Mouse (Mus musculus) stomach, embryonic 14.5 days (tissue): Measurements from ENCODE around the gene Tubg1. TPM values are rescaled to one million over a fixed set of nuclear protein-coding genes. Genes with fewer than 3 reads are reported as not detected.
A peak's percentile ranks its signal among the peaks of the same experiment; 100 is the strongest.

Source experiments
- ATAC-seq: fragments of 200-750 bp; cut with Nextera tagmentation; 2 replicates; pipeline ENCODE4 v1.8.0; 2017; ENCODE audit warnings: low read depth, moderate TSS enrichment; ENCODE audit not compliant: insufficient number of reproducible peaks, insufficient read depth, low FRiP score
- H3K27ac ChIP-seq: fragments of 300-500 bp; sonication (generic); 2 replicates; pipeline ENCODE4 v1.5.1; 2014; ENCODE audit warnings: mild to moderate bottlenecking, low read length, moderate library complexity, mixed read lengths
- H3K27me3 ChIP-seq: fragments of 300-500 bp; sonication (generic); 2 replicates; pipeline ENCODE4 v1.6.1; 2014; ENCODE audit warnings: low read length, control low read depth, mixed read lengths; ENCODE audit not compliant: control insufficient read depth, insufficient read depth
- H3K36me3 ChIP-seq: fragments of 300-500 bp; sonication (generic); 2 replicates; pipeline ENCODE4 v1.6.1; 2014; ENCODE audit warnings: mild to moderate bottlenecking, control low read depth, low read length, moderate library complexity, mixed read lengths; ENCODE audit not compliant: control insufficient read depth, insufficient read depth
- H3K4me1 ChIP-seq: fragments of 300-500 bp; sonication (generic); 2 replicates; pipeline ENCODE4 v1.6.1; 2014; ENCODE audit warnings: low read length, control low read depth, mixed read lengths; ENCODE audit not compliant: control insufficient read depth, insufficient read depth
- H3K4me2 ChIP-seq: fragments of 300-500 bp; sonication (generic); replicated peaks from 2 replicates; pipeline ENCODE4 v1.6.1; 2014; ENCODE audit warnings: low read depth, low read length, control low read depth
- H3K4me3 ChIP-seq: fragments of 300-500 bp; sonication (generic); 2 replicates; pipeline ENCODE4 v1.5.1; 2014; ENCODE audit warnings: low read depth, low read length, control low read depth
- H3K9ac ChIP-seq: fragments of 300-500 bp; sonication (generic); replicated peaks from 2 replicates; pipeline ENCODE4 v1.6.1; 2014; ENCODE audit warnings: low read depth, mild to moderate bottlenecking, control low read depth, low read length, moderate library complexity, mixed read lengths
- H3K9me3 ChIP-seq: fragments of 300-500 bp; sonication (generic); 2 replicates; pipeline ENCODE4 v1.6.1; 2016; ENCODE audit warnings: low read depth, low read length, control low read depth; ENCODE audit not compliant: control insufficient read depth
- WGBS: fragments of 180-500 bp; shearing (Covaris S2); extraction: QIAGEN DNeasy Blood & Tissue Kit; methylation state at CpG from one replicate; pipeline ENCODE4 v1.1.7; 2014; 5-methylcytosine and 5-hydroxymethylcytosine counted together
- polyA plus RNA-seq: library from polyadenylated mRNA; unstranded; fragments of >200 nt; fragmentation: Nextera tagmentation; extraction: Ambion mirVana; gene quantifications from 2 replicates; pipeline ENCODE4 v1.2.1, GENCODE M21; 2014

Gene Tubg1
- polyA plus RNA-seq, 1 experiment from 2014 or later = 70.5 TPM

DNA sequence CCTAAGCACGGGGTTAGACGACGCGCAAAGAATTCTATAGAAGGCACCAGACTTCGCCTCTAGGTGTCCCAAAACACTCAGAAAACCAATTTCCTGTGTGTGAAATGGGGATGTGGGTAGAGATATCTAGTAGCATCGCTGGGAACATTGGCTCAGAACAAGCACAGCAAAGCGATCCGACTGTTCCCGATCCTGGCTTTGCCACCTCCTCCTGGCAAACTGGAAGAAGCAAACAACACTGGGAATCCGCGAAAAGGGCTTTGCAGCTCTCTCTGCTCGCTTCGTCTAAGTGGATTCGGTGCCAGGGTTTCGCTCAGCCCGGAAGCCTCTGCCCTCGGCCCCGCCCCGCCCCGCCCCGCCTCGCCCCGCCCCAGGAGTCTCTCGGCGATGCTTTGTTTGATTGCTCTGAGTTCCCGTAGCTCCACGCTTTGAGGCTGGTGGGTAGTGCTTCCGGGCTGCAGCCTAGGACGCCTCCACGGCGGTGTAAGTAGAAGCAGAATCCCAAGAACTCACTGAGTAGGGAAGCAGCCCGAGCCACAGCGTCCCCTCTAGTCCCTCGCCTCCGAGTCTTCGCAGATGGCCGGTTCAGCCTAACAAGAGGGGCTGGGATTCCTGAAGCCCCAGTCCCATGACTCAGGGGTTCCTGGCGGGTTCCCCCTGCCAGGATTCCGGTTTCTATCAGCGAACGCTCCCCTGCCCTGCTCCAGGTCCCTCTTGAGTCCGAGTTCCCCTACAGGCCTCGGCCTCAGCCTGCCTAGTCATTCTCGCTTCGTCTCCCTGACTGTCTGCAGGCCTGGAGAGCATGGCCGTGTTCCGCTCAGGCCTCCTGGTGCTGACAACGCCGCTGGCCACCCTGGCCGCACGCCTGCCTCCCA lies 37.3 kb upstream of the Tubg1 start, which contains the start of gene Coasy:
Gene Coasy (plus strand): TSS at position 358 of the 875 bp plus-strand sequence.
- Histone ChIP-seq H3K27me3 (peaks cover 27% of the 10 kb centered on the region), H3K36me3 (no peaks in the 10 kb centered on the region), H3K9me3 (no peaks in the 10 kb centered on the region), H3K27ac (peak within 1 kb of the TSS; percentile 84), H3K4me1 (peaks cover 27% of the 10 kb centered on the region), H3K4me2 (peak within 1 kb of the TSS; percentile 98), H3K9ac (peak within 1 kb of the TSS; percentile 73), H3K4me3 (peak within 1 kb of the TSS; percentile 70)
- peak; percentile 89 for ATAC-seq
- WGBS = under 1% methylated on average over 51 of the region's 51 CpGs

DNA sequence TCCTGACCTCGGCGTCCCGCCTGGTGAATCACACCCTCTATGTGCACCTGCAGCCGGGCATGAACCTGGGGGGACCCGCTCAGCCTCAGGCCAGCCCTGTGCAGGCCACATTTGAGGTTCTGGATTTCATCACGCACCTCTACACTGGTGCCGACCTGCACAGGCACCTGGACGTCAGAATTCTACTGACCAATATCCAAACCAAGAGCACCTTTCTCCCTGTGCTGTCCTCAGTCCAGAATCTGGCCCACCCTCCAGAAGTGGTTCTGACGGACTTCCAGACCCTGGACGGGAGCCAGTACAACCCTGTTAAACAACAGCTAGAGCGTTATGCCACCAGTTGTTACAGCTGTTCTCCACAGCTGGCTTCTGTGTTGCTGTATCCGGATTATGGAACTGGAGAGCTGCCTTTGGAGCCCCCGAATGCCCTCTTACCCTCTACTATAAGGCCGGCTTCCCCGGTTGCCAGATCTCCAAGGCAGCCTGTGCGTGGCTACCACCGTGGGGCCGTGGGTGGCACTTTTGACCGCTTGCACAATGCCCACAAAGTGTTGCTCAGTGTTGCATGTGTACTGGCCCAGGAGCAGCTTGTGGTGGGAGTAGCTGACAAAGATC lies 36.5 kb upstream of the Tubg1 start:
- 29% methylated on average over 19 of the region's 19 CpGs for WGBS
- no peak for ATAC-seq
- H3K4me2 ChIP-seq = peak overlapping the region; percentile 98

DNA sequence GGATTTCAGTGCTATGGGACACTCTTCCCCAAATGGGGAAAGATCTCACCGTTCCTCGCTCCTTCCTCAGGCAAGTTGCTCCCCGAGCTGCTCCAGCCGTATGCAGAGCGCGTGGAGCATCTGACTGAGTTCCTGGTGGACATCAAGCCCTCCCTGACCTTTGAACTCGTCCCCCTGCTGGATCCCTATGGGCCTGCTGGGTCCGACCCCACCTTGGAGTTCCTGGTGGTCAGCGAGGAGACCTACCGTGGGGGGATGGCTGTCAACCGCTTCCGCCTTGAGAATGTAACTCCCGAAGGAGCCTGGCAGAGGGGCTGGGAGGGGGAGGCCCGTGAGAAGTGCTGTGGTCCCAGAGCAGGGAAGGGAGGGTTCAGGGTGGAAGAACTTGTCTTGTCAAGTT lies 35.5 kb upstream of the Tubg1 start:
- Histone ChIP-seq H3K27me3 (peaks cover 12% of the 10 kb centered on the region), H3K27ac (no peak overlapping the region), H3K4me2 (no peak overlapping the region), H3K9ac (no peak overlapping the region), H3K4me3 (no peak overlapping the region), H3K4me1 (peaks cover 34% of the 10 kb centered on the region), H3K36me3 (peaks cover 2% of the 10 kb centered on the region), H3K9me3 (no peaks in the 10 kb centered on the region)
- WGBS = 88% methylated on average over 14 of the region's 14 CpGs
- ATAC-seq = no peak

More for the DNA sequence above, 36.5 kb upstream of the Tubg1 start:
- Histone ChIP-seq H3K4me3 (peak overlapping the region; percentile 70), H3K9me3 (no peaks in the 10 kb centered on the region), H3K27me3 (peaks cover 22% of the 10 kb centered on the region), H3K9ac (peak overlapping the region; percentile 73), H3K36me3 (no peaks in the 10 kb centered on the region), H3K27ac (peak overlapping the region; percentile 84), H3K4me1 (peaks cover 33% of the 10 kb centered on the region)

DNA sequence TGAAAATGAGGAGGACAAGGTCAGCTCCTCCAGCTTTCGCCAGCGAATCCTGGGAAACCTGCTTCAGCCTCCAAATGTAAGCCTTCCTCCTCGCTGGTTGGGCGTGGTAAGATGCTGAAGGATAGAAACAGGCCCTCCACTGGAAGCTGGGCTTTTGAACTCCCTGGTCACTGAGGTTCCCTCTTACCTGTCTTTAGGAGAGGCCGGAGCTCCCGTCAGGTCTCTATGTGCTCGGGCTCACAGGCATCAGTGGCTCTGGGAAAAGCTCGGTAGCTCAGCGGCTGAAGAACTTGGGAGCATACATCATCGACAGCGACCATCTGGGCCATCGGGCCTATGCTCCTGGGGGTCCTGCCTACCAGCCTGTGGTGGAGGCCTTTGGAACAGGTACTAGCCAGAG lies 34.9 kb upstream of the Tubg1 start:
- Histone ChIP-seq H3K27me3 (peaks cover 6% of the 10 kb centered on the region), H3K9me3 (no peaks in the 10 kb centered on the region), H3K27ac (no peak overlapping the region), H3K36me3 (peaks cover 8% of the 10 kb centered on the region), H3K4me3 (no peak overlapping the region), H3K9ac (no peak overlapping the region), H3K4me2 (no peak overlapping the region), H3K4me1 (peaks cover 30% of the 10 kb centered on the region)
- WGBS = 90% methylated on average over 12 of the region's 12 CpGs
- ATAC-seq = no peak

DNA sequence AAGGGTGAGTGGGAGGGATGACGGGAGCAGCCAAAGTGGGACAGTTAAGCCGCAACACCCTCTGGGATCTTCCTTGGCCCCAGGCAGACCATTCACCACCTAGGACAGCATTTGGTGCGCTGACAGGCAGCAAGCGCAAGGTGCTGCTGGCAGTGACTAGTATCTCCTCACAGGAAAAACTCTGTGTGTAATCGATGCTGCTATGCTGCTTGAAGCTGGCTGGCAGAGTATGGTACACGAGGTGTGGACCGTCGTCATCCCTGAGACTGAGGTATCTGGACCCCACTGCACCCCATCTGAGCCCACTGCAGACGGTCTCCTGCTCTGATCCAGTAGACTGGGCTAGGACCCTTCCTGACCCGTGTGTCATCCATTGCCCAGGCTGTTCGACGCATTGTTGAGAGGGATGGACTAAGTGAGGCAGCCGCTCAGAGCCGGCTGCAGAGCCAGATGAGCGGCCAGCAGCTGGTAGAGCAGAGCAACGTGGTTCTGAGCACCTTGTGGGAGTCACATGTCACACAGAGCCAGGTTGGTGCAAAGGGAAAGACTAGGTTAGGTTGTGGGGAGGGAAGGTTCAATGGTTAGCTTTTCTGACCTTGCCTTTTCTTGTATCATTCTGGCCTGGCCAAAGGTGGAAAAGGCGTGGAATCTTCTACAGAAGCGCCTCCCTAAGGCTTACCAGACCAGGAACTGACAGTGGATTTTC lies 34.0 kb upstream of the Tubg1 start:
- WGBS = 89% methylated on average over 18 of the region's 18 CpGs
- peak overlapping the region; percentile 96; the same call in 1 of the 2 replicates for H3K4me2 ChIP-seq
- H3K9ac ChIP-seq = no peak overlapping the region
- H3K36me3 ChIP-seq = peaks cover 12% of the 10 kb centered on the region
- ATAC-seq = no peak
- H3K4me3 ChIP-seq = no peak overlapping the region
- no peak overlapping the region for H3K27ac ChIP-seq
- H3K27me3 ChIP-seq = no peaks in the 10 kb centered on the region; the same call in 1 of the 2 replicates
- peaks cover 28% of the 10 kb centered on the region for H3K4me1 ChIP-seq
- no peaks in the 10 kb centered on the region for H3K9me3 ChIP-seq

DNA sequence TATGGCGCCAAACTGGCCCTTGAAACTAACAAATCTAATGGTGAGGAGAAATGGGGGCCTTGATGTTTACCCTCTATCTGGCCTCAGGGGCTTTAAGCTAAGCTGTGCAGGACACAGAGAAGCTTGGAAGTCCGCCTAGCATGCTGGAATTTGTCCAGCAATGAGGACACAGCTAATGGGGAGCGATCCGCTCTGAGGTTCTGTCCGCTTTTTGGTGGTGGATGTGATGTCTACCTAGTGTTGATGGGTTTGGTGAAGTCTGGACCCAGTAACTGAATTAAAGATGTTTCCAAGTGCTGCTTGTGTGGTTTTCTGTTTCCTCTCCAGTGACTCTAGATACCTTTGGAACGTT lies 33.4 kb upstream of the Tubg1 start:
- 83% methylated on average over 6 of the region's 6 CpGs for WGBS
- Histone ChIP-seq H3K9me3 (no peaks in the 10 kb centered on the region), H3K4me3 (peak overlapping the region; percentile 87; the same call in 1 of the 2 replicates)

DNA sequence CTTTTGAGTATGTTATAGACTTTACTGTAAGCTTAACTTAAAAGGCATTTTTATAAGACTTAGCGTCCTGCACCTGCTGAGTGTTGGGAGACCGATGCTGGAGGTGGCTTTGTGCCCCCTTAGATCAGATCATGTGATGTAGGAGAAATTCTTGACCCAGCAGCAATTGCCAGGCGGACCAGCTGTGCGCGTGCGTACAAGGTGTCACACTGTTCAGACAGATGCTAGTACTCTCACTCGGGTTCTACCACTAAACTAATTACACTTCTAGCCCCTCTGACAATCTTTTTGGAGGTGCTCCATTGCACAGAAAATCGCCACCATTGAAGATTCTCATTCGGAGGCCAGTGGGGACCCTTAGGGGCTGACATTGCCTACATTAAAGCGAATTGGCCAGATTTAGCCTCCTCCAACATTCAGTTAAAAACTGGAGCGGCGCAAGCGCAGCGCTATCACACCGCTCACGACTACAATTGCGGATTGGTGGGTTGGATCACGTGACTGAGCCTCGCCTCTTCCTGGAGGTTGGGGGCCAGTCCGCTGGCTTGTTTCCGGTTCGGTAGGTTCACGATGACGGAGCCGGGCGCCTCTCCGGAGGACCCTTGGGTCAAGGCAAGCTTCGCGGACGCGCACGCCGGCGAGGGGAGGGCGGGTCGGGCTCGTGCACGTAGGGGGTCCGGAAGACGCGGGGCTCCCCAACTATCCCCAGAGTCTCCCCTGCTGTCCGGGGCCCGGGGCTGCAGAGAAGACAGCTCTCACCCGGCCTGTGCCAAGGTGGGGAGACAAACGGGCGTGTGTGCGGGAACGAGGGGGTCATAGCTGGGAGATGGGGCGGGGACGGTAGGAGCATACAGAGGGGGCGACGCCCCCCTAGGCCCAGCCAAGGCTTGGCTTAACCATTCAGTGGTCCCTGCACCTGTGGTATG lies 32.7 kb upstream of the Tubg1 start, which contains the start of gene Mlx:
Gene Mlx (plus strand): TSS at position 522 of the 926 bp plus-strand sequence.
- Histone ChIP-seq H3K4me3 (peak within 1 kb of the TSS; percentile 87), H3K4me1 (peaks cover 24% of the 10 kb centered on the region), H3K4me2 (peak within 1 kb of the TSS; percentile 96), H3K9ac (peak within 1 kb of the TSS; percentile 80), H3K27me3 (no peaks in the 10 kb centered on the region), H3K36me3 (peaks cover 21% of the 10 kb centered on the region), H3K27ac (peak within 1 kb of the TSS; percentile 16; the same call in 1 of the 2 replicates), H3K9me3 (no peaks in the 10 kb centered on the region)
- 2% methylated on average over 52 of the region's 52 CpGs for WGBS
- peak; percentile 85 for ATAC-seq

More for the DNA sequence above, 33.4 kb upstream of the Tubg1 start:
- H3K4me2 ChIP-seq = peak overlapping the region; percentile 96
- no peaks in the 10 kb centered on the region for H3K27me3 ChIP-seq
- H3K27ac ChIP-seq = peak overlapping the region; percentile 16; the same call in 1 of the 2 replicates
- no peak for ATAC-seq
- H3K36me3 ChIP-seq = peaks cover 14% of the 10 kb centered on the region
- peaks cover 28% of the 10 kb centered on the region for H3K4me1 ChIP-seq
- H3K9ac ChIP-seq = no peak overlapping the region
